Mouse (Mus musculus) embryonic fibroblast, embryonic 13.5 days (primary cell): ENCODE data around the gene Acot7. TPM values are rescaled to one million over a fixed set of nuclear protein-coding genes. Genes with fewer than 3 reads are reported as not detected.

Experiments used
- H3K27ac ChIP-seq: 2 replicates; pipeline ENCODE4 v1.5.1; 2012; ENCODE audit warnings: low read length, control low read depth, inconsistent platforms; ENCODE audit not compliant: insufficient read depth
- H3K4me1 ChIP-seq: 2 replicates; pipeline ENCODE4 v1.6.1; 2011; ENCODE audit warnings: low read length; ENCODE audit not compliant: control insufficient read depth, insufficient read depth
- H3K4me3 ChIP-seq: 2 replicates; pipeline ENCODE4 v1.5.1; 2011; ENCODE audit warnings: mild to moderate bottlenecking, control low read depth, low read length; ENCODE audit not compliant: insufficient read depth
- CTCF ChIP-seq: IDR thresholded peaks from 2 replicates; pipeline ENCODE4 v1.5.1; 2011; ENCODE audit warnings: mild to moderate bottlenecking, control low read depth, low read length, moderate library complexity, borderline replicate concordance; ENCODE audit not compliant: insufficient read depth
- POLR2A ChIP-seq: IDR thresholded peaks from 2 replicates; pipeline ENCODE4 v1.6.1; 2011; ENCODE audit warnings: low read depth, mild to moderate bottlenecking, control low read depth, low read length, moderate library complexity
- polyA plus RNA-seq: library from polyadenylated mRNA; stranded (reverse); fragments of >200 nt; gene quantifications from 2 replicates; pipeline ENCODE4 v1.2.4, GENCODE M21; 2011; ENCODE audit warnings: low read depth; ENCODE audit not compliant: missing spikeins, insufficient read length

The Acot7 gene
- polyA plus RNA-seq, 1 experiment, result 79.9 TPM

DNA sequence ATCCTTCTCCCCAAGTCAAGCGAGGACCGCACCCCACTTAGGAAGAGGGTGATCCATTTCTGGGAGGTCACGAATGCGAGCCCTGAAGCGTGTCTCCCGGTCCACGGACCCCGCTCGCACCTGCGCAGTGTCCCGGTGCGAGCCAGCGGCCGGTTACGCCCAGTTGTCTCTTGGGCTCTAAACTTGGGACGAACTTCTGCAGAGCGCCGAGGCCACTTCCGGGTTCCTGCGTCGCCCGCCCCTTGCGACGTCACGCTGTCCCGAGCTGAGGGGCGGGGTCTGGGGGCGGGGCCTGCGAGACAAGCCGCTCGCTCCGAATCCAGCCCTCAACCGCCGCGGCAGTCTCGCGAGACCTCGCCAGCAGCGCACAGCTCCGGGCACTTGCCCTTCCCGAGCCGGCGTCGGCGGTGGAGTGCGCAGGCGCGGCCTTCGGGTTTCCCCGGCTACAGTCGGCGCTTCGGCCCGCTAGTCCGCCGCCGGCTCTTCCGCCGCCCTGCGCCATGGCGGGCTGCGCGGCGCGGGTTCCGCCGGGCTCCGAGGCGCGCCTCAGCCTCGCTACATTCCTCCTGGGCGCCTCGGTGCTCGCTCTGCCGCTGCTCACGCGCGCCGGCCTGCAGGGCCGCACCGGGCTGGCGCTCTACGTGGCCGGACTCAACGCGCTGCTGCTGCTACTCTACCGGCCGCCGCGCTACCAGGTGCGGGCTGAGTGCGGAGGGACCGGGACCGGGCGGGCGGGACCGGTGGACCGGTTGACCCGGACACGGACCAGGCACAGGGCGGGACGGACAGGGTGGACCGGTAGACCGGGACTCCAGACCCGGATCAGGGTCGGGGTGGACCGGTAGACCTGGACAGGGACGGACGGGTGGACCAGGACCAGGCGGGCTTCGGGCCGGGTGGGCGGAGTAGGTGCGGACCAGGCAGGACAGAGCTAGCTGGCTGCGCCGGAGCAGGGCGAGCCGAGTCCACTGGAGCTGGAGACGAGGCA, 119.2 kb downstream of the Acot7 start, which contains the start of gene Icmt:
TSS of gene Icmt (plus strand) at position 354 of the 988 bp plus-strand sequence.
- TF ChIP-seq CTCF, result no peak
- peak; percentile 83 for TF ChIP-seq POLR2A
- H3K4me3 ChIP-seq, result peak within 1 kb of the TSS; percentile 68
- peak within 1 kb of the TSS; percentile 35 for H3K27ac ChIP-seq
- H3K4me1 ChIP-seq, result peaks cover 6% of the 10 kb centered on the region; the same call in 1 of the 2 replicates

DNA sequence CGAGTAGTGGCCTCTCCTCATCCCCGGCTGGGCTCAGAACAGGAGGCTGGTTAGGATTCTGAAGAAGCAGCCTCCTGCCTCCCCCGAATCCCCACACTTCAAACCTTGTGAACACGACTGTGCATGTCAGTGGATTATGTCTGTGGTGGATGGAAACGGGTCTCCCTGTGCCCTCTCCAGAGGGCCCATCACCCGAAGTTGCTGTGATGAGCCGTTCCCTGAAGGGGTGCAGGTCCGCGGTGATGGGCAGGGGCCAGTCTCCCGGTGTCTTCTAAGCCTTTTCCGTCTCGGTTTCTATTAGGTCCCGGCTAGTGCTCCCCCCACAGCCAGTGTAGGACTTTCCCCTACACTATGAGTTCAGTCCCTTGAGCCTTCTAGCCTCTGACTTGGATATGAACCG, 120.9 kb downstream of the Acot7 start:
- Histone ChIP-seq H3K4me1 (0 out of 2 replicates have a peak, but pooled peaks cover 3% of the 10 kb centered on the region), H3K4me3 (0 out of 2 replicates have a peak overlapping the region, but pooled peaks have one; percentile 52), H3K27ac (no peak overlapping the region)
- TF ChIP-seq CTCF, result no peak
- no peak for TF ChIP-seq POLR2A

DNA sequence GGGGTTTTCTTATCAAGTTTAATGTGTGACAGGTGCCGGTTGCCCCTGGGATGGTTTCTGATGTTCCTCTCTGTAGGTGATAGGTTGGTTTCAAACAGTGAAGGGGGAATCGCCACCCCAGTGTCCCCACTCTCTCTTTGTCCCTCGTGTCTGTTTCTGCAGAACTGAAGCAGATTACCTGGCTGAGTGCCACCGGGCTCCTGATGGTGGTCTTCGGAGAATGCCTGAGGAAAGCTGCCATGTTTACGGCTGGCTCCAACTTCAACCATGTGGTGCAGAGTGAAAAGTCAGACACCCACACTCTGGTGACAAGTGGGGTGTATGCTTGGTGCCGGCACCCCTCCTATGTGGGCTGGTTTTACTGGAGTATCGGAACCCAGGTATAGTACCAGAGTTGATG, 122.4 kb downstream of the Acot7 start:
- Histone ChIP-seq H3K4me3 (no peak overlapping the region), H3K4me1 (0 out of 2 replicates have a peak, but pooled peaks cover 3% of the 10 kb centered on the region), H3K27ac (no peak overlapping the region)
- TF ChIP-seq CTCF (no peak), POLR2A (no peak)

DNA sequence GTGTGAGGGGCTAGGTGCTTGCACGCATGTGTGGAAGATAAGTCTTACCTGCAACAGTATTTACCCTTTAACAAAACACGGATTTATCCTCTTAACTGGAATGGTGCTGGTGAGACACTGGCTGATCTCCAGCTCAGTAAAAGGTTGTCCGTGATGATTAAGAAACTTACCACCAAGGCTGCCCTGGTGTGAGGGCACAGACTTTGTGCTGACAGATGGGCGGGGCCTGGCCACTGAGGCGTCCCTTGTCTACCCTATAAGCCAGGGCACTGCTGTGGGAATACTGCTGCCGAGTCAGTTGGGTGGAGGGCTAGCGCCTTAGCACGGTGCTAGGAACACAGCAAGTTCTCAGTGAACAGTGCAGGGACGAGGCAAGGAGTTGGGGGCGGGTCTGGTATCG, 124.1 kb downstream of the Acot7 start:
- Histone ChIP-seq H3K27ac (no peak overlapping the region), H3K4me3 (no peak overlapping the region), H3K4me1 (0 out of 2 replicates have a peak, but pooled peaks cover 3% of the 10 kb centered on the region)
- no peak for TF ChIP-seq POLR2A
- no peak for TF ChIP-seq CTCF

DNA sequence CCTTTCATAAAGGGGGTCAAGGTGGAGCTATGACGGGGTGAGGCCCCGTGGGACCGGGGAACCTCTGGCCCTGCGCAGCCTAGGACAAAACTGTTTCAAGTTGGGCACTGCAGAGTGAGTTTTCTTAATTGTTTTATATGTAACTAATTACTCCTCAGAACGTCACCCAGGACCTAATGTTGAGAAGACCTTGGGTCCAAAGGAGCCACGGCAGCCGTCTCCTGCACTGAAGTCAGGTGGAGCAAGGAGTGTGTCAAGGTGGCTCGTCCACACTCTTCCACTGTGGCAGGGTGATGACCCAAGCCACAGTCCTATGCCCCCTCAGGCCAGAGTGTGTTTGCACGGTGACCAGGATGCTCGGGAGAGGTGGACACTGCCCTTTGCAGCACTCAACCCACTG, 125.2 kb downstream of the Acot7 start:
- Histone ChIP-seq H3K4me3 (no peak overlapping the region), H3K27ac (no peak overlapping the region), H3K4me1 (0 out of 2 replicates have a peak, but pooled peaks cover 3% of the 10 kb centered on the region)
- TF ChIP-seq POLR2A, result no peak
- TF ChIP-seq CTCF, result no peak

DNA sequence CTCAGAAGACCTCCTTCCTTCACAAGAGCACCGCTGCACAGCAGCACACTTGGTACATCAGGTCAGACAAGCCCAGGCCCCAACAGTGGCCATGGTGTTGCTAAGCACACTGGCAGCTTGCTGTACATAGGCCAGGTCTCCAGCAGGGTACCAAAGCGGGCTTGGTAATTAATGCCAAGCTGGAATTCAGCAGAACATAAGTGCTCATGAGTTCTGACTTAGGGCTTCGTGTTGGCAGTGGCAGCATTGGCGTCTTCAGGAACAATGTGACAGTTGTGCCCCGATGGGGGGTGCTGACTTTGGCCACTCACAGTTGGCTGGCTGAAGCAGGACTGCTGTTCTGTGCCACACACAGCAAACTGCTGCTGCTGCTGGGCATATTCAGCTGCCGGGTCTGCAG, 126.8 kb downstream of the Acot7 start:
- Histone ChIP-seq H3K4me1 (no peaks in the 10 kb centered on the region), H3K4me3 (no peak overlapping the region), H3K27ac (no peak overlapping the region)
- TF ChIP-seq CTCF, result no peak
- no peak for TF ChIP-seq POLR2A

DNA sequence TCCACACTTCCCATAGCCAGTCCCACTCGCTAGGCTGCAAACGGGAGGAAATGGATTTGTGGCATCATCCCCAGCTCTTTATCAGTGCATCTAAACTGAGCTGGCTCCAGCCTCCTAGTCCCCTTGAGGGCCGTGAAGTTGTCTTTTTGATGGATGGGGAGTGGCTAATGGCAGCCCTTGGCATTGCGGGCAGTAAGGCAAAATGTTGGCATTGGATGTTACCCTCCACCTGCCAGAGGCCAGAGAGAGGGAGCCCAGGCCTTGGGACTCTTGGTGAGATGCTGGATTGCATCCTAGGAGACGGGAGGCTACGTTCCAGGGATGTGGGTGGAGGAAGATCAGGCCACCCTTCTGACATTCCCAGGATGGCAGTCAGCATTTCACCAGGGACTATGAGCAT, 128.1 kb downstream of the Acot7 start:
- Histone ChIP-seq H3K4me3 (no peak overlapping the region), H3K27ac (no peak overlapping the region), H3K4me1 (no peaks in the 10 kb centered on the region)
- TF ChIP-seq CTCF (no peak), POLR2A (no peak)

DNA sequence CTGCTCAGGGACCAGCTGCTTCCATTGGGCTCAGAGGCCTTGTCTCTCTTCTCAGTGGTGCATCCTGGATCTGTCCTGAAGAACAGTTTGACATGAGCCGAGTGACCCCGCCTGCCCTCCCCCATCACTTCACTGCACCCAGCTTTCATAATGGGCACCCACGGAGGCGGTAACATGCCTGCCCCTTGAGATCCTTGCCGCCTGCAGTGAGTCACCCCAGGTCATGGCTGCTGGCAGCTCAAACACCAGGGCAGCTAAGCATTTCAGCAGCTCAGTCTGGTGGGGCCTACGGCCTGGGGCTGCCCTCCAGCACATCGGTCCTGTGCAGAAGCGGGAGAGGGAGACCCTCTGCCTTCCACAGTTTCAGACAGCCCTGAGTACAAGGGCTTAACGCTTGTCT, 129.6 kb downstream of the Acot7 start:
- TF ChIP-seq POLR2A (no peak), CTCF (no peak)
- no peaks in the 10 kb centered on the region for H3K4me1 ChIP-seq
- H3K27ac ChIP-seq, result no peak overlapping the region
- H3K4me3 ChIP-seq, result no peak overlapping the region

DNA sequence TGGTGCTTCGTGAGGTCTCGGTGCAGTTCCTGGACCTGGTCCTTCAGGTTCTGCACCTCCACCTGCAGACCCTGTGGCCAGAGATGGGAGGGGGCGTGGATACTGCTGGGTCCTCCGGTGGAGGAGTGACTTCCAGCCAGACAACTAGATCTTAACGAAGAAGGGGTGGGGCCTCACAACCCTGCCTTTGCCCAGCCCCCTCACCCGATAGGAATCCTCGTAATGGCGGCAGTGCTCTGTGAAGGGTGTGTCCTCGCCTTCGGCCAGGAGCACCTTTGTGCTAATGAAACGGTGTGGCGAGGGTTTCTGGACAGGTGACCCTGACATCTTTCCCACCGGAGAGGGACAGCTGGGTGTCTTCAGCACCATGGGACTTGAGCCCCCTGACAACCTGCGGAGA, 134.3 kb downstream of the Acot7 start:
- Histone ChIP-seq H3K4me1 (no peaks in the 10 kb centered on the region), H3K4me3 (no peak overlapping the region), H3K27ac (no peak overlapping the region)
- TF ChIP-seq CTCF (no peak), POLR2A (no peak)

DNA sequence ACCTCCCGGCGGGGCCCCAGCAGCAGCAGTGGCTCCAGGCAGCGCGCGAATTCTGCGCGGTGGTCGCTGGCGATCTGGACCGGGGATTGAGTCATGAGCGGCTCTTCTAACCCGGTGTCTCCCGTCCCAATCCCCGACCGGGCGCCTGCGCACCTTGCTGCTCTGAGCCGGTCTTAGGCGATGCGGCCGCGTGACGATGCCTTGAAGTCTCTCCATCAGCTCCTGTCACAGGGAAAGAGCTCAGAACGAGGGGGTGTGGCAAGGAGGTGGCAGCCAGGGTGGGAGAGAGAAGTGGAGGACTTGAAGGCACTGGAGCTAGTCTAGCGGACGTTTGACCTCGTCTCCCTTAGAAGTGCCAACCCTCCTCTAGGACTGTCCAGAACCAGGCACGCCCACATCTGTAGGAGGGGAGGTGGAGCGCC, 135.3 kb downstream of the Acot7 start:
- Histone ChIP-seq H3K27ac (no peak overlapping the region), H3K4me3 (peak overlapping the region; percentile 37), H3K4me1 (no peaks in the 10 kb centered on the region)
- TF ChIP-seq CTCF (no peak), POLR2A (0 out of 2 replicates have a peak, but pooled peaks have one; percentile 34)
